Mouse (Mus musculus): ENCODE measurements around the gene Dolpp1.

The Dolpp1 gene

DNA sequence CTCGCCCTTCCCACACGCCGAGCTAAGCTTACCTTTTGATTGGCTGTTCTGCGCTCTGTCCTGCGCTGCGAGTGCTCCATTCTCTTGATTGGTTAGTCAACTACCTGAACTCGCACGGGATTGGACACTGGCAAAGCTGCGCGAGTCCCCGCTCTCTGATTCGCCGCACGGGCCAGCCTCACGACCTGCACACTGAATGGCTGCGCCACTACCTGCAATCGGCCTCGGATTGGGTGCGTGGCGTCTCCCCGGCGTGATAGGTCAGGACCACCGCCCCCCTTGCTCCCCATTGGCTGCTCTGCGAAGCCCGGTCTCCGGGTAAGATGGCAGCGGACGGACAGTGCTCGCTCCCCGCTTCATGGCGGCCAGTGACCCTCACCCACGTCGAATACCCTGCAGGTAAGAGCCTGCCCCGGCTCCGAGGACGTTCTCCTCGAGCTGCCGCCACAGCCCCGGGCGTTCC, at the start of gene Dolpp1:
Gene Dolpp1, plus strand, starts transcription at position 141 of the 463 bp plus-strand sequence.
- DNase-seq: peak; percentile 100

- DNase-seq: no peak
Measured at GRCm38 (mm10) chr2:30342544-30342943, 49.5 kb upstream of the Dolpp1 start.

DNA sequence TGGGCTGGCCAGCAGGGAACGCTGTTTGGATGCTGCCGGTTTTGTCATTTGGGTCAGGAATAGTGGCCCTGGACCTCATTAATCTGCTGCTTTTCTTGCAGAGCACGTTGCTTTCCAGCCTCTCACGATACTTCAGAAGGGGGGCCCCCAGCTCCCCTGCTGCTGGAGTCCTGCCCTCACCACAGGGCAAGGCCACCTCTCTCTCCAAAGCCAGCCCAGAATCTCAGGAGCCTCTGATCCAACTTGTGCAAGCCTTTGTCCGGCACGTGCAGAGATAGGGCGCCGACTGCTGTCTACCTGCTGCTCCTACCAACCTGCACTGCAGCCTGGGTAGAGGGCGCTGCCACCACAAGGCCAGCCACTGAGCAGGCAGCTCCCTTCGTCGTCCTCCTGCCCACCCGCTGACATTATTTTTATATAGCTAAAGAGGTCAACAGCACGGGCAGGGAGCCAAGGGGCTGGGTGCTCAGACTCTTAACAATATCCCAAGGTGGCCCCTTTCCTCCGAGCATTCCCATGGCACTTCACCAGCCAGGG, 48.4 kb upstream of the Dolpp1 start:
- no peak for DNase-seq

DNA sequence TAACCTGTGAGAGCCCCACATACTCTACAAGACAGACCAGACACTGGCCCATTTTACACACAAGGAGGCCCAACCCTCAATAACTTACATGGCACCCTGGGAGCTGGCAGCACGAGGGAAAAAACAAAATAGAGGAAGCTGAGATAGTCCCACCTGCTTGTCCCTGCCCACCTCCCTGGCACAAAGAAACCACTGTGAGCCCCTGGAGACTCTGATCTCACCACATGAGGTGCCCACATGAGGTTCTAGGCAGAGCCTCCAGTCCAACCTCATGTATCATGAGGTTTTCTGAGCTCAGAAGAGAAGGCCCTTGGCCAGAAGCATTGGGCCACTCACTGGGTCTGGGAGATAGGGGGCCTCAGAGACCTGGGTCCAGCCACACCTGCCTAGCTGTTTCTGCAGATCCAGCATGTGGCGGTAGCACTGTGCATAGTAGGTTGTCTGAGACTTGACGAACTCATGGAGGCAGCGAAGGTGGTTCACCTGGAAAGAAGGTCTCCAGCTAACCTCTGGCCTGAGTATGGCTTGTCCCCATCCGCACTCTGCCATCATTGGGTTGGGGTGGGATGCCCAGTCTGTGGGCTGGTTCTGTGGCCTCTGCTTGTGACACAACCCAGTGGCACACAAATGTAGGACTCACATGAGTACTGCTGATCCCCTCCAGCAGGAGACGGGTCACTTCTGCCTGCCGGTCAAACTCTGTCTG, 45.9 kb upstream of the Dolpp1 start:
- DNase-seq: no peak

- no peak for DNase-seq
Measured at GRCm38 (mm10) chr2:30349196-30349595, 42.9 kb upstream of the Dolpp1 start.

GRCm38 (mm10) chr2:30351149-30351548, 40.9 kb upstream of the Dolpp1 start:
- no peak for DNase-seq

DNA sequence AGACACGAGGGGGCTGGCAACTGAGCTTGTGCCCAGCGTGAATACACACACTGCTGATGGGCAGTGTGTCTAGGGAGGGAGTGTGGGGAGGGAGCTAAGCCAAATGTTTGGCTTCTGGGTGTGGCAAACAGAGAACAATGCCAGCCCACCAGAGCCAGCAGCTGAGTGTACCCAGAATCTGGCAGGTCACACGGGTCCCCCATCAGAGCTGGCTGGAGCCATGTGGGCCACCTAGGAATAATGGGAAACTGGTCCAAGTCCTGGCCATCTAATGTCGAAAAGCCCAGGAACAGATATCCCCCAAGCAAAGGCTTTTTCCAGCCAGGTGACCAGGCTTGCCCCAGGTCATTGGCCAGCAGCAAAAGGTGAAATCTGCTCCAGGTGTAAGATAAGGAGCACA, 36.2 kb upstream of the Dolpp1 start:
- no peak for DNase-seq

- no peak for DNase-seq
Measured at GRCm38 (mm10) chr2:30356266-30356665, 35.8 kb upstream of the Dolpp1 start.

DNA sequence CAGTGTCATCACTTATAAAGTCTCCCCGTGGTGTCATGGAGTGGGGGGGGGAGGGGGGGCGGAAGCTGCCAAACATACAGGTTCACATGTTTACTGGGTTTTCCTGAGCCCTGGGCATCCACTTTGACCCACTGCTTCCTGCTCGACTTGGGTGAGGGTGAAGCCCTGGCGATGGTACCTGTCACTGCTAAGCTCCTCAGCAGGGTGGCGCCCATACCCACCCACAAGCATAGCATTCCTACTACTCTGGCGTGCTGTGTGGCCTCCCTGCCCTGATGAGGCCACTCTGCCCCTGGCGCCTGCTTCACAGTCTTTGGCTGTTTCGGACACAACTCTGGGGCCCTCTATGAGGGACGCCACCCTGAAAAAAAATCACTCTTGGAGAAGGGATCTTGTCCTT, 35.1 kb upstream of the Dolpp1 start:
- no peak for DNase-seq

DNA sequence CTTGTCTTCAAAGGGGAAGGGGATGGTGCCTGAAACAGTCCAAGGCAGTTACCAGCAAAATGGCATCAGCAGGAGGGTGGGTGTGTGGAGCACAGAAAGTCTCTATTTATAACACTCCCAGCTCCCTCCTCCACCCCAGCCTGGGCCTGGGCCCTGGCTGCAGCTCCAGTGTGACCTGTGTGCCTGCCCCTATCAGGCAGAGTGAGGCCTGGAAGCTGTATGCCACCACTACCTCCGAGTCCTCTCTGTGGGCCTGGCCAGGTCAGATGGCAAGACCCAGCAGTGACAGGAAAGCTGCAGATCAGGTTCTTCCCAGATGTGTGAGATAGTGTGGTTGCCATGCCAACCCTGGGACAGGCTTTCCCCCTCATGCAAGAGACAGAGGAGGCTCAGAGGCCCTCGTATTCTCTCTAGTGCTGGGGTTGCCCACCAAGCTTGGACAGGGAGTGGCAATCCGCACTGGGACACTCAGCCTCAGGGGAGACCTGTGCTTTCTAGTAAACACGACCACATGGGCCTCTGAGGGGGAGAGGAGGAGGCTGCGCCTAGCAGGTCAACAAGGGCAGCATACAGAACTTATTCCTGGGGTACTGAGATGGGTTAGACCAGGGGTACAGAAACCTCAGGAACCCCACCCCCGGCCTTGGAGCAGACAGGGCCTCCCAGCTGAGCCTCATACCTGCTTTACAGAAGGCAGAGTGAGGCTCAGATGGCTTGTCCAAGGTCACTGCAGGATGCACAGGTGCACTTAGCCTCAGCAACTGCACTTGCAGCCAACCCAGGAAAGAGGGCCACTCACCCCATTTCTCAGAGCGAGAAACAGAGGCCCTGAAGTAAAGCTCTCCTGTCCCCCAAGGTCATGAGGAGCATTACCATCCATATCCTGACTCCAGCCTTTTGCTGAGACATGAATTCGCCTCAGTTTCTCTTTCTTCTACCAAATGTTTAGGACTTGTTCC, 34.2 kb upstream of the Dolpp1 start:
- no peak for DNase-seq

DNA sequence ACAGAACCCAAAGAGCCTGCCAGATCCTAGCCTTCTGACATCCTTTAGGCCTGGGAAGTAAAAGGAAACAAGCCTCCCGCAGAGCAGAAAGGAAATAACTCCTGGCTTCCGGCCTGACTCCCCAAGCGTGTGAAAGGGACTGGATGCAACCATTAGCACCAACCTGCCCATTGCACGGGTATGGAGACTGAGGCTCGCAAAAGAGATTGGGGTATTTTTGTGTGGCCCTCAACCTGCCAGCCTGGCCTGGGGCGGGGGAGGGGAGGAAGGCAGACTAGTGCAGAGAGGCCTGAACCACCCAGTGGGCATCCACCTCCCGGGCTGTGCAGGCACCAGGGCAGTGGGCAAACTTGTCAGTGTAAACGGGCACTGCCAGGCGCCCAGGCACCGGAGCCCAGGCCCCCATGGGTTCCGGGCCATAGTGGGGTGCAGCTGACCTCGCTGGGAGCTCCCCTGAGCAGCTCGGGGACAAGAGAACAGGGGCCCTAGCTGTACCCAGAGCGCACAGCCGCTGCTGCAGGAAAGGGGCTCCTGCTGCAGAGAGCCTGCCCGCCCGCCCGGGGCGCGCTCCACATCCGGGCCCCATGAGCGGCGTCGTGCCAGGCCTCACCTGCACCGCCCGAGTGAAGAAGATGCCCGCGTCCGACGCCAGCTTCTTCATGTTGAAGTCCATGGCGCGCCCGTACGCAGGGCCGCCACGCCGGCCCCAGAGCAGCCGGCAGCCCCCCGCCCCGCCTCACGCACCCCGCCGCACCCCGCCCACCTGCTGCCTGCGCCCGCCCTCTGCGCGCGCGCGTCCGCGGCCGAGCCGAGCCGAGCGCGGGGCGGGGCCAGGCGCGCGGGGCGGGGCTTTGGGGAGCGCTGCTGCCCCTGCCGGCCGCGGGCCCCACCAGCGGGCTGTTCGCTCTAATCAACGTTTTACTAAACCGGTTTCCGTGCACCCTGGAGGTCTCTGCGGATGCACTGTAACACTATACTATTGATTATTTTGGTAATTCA, 33.2 kb upstream of the Dolpp1 start, which contains the start of gene Sh3glb2:
Gene Sh3glb2, minus strand, starts transcription at position 805 of the 999 bp plus-strand sequence.
- DNase-seq: peak; percentile 88

GRCm38 (mm10) chr2:30360626-30361025, 31.4 kb upstream of the Dolpp1 start:
- no peak for DNase-seq

GRCm38 (mm10) chr2:30362865-30363264, 29.2 kb upstream of the Dolpp1 start:
- DNase-seq: no peak

GRCm38 (mm10) chr2:30363773-30364650, 28.0 kb upstream of the Dolpp1 start, which contains the start of gene Miga2:
Miga2 (plus strand) TSS chr2:30364233.
- DNase-seq: peak; percentile 100

GRCm38 (mm10) chr2:30365281-30366069, 26.6 kb upstream of the Dolpp1 start:
- no peak for DNase-seq

- no peak for DNase-seq
Measured at GRCm38 (mm10) chr2:30366203-30366602, 25.9 kb upstream of the Dolpp1 start.

GRCm38 (mm10) chr2:30371544-30371943, 20.5 kb upstream of the Dolpp1 start:
- no peak for DNase-seq

DNA sequence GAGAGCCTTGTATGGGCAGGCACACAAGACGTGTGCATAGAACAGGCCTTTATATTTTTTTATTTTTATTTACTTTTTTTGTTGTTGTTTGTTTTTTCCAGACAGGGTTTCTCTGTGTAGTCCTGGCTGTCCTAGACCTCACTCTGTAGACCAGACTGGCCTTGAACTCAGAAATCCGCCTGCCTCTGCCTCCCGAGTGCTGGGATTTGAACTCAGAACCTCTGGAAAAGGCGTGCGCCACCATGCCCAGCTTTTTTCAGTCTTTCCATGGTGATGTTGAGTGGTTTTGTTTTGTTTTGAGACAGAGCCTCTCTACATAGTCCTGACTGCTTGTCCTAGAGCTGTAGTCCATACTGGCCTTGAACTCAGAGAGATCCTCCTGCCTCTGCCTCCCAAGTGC, 19.3 kb upstream of the Dolpp1 start:
- no peak for DNase-seq

DNA sequence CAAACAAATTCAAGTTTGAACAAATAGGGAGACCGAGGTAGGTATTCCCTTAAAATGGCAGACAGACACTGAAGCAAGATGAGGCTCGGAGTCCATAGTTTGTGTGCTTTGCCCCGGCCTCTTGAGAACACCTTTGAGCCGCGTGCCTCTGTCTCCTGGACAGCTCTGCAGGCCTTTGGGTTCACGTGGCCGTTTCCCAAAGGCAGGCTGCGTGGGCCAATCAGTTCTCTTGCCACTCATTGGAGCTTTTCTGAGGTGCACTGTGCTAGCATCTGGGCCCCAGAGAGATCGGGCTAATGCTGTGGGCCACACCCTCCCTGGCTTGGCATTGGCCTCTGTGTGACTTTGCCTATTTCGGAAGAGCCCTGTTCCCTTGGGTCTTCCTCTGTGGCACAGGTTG, 16.2 kb upstream of the Dolpp1 start:
- no peak for DNase-seq

- DNase-seq: no peak
Measured at GRCm38 (mm10) chr2:30377721-30378120, 14.3 kb upstream of the Dolpp1 start.

Data from retina, postnatal 1 day (tissue).